Mouse (Mus musculus) kidney, embryonic 16.5 days (tissue): ENCODE results near the gene Rnf10. TPM values are rescaled to one million over a fixed set of nuclear protein-coding genes. Genes with fewer than 3 reads are reported as not detected.
A peak's percentile ranks its signal among the peaks of the same experiment; 100 is the strongest.

Source experiments
- ATAC-seq: fragments of 200-750 bp; cut with Nextera tagmentation; 2 replicates; pipeline ENCODE4 v1.8.0; 2017; ENCODE audit warnings: moderate TSS enrichment; ENCODE audit not compliant: low FRiP score, low TSS enrichment
- H3K27ac ChIP-seq: fragments of 300-500 bp; sonication (generic); 2 replicates; pipeline ENCODE4 v1.5.1; 2014; ENCODE audit warnings: low read length
- H3K27me3 ChIP-seq: fragments of 300-500 bp; sonication (generic); 2 replicates; pipeline ENCODE4 v1.6.1; 2014; ENCODE audit warnings: low read length, control low read depth, mixed read lengths; ENCODE audit not compliant: insufficient read depth
- H3K36me3 ChIP-seq: fragments of 300-500 bp; sonication (generic); 2 replicates; pipeline ENCODE4 v1.6.1; 2014; ENCODE audit warnings: low read length, control low read depth, mixed read lengths; ENCODE audit not compliant: insufficient read depth
- H3K4me1 ChIP-seq: fragments of 300-500 bp; sonication (generic); 2 replicates; pipeline ENCODE4 v1.6.1; 2014; ENCODE audit warnings: low read length, control low read depth, mixed read lengths; ENCODE audit not compliant: insufficient read depth
- H3K4me2 ChIP-seq: fragments of 300-500 bp; sonication (generic); replicated peaks from 2 replicates; pipeline ENCODE4 v1.6.1; 2014; ENCODE audit warnings: low read depth, low read length
- H3K4me3 ChIP-seq: fragments of 300-500 bp; sonication (generic); 2 replicates; pipeline ENCODE4 v1.5.1; 2014; ENCODE audit warnings: mild to moderate bottlenecking, low read length
- H3K9ac ChIP-seq: fragments of 300-500 bp; sonication (generic); replicated peaks from 2 replicates; pipeline ENCODE4 v1.6.1; 2014; ENCODE audit warnings: low read length
- H3K9me3 ChIP-seq: fragments of 300-500 bp; sonication (generic); 2 replicates; pipeline ENCODE4 v1.6.1; 2016; ENCODE audit warnings: low read length, control low read depth
- WGBS: fragments of 180-500 bp; shearing (Covaris S2); extraction: QIAGEN DNeasy Blood & Tissue Kit; methylation state at CpG from one replicate; pipeline ENCODE4 v1.1.7; 2014; 5-methylcytosine and 5-hydroxymethylcytosine counted together
- polyA plus RNA-seq: library from polyadenylated mRNA; unstranded; fragments of >200 nt; fragmentation: Nextera tagmentation; extraction: Ambion mirVana; gene quantifications from 2 replicates; pipeline ENCODE4 v1.2.1, GENCODE M21; 2015

Gene Rnf10
- polyA plus RNA-seq, 1 experiment from 2014 or later: 122 TPM

- Histone ChIP-seq H3K27me3 (peaks cover 5% of the 10 kb centered on the region; the same call in 1 of the 2 replicates), H3K4me1 (peaks cover 19% of the 10 kb centered on the region), H3K27ac (no peak overlapping the region), H3K4me2 (no peak overlapping the region), H3K9me3 (no peaks in the 10 kb centered on the region), H3K36me3 (no peaks in the 10 kb centered on the region), H3K9ac (no peak overlapping the region), H3K4me3 (no peak overlapping the region)
- WGBS: 12% methylated on average over 15 of the region's 16 CpGs
- ATAC-seq: no peak
These were observed 64.8 kb downstream of the Rnf10 start for GRCm38 (mm10) chr5:115207892-115208291.

- Histone ChIP-seq H3K9ac (no peak overlapping the region), H3K9me3 (no peaks in the 10 kb centered on the region), H3K4me2 (no peak overlapping the region), H3K4me1 (peaks cover 19% of the 10 kb centered on the region), H3K27ac (no peak overlapping the region), H3K27me3 (peaks cover 5% of the 10 kb centered on the region; the same call in 1 of the 2 replicates), H3K36me3 (no peaks in the 10 kb centered on the region), H3K4me3 (no peak overlapping the region)
- 64% methylated on average over 5 of the region's 5 CpGs for WGBS
- ATAC-seq: no peak
These were observed 65.5 kb downstream of the Rnf10 start for GRCm38 (mm10) chr5:115207244-115207643.

GRCm38 (mm10) chr5:115204562-115205311 lies 68.0 kb downstream of the Rnf10 start:
- Histone ChIP-seq H3K27me3 (peaks cover 5% of the 10 kb centered on the region; the same call in 1 of the 2 replicates), H3K4me1 (peaks cover 19% of the 10 kb centered on the region), H3K4me3 (peak overlapping the region; percentile 43), H3K9ac (peak overlapping the region; percentile 65), H3K4me2 (peak overlapping the region; percentile 67), H3K9me3 (no peaks in the 10 kb centered on the region), H3K36me3 (no peaks in the 10 kb centered on the region), H3K27ac (0 out of 2 replicates have a peak overlapping the region, but pooled peaks have one; percentile 14)
- 2% methylated on average over 31 of the region's 31 CpGs for WGBS
- ATAC-seq: peak; percentile 65; the same call in 1 of the 2 replicates

GRCm38 (mm10) chr5:115203735-115204561 lies 68.8 kb downstream of the Rnf10 start:
- H3K36me3 ChIP-seq: no peaks in the 10 kb centered on the region
- H3K4me3 ChIP-seq: peak overlapping the region; percentile 43
- no peaks in the 10 kb centered on the region; the same call in 1 of the 2 replicates for H3K9me3 ChIP-seq
- WGBS: 8% methylated on average over 23 of the region's 23 CpGs
- peaks cover 19% of the 10 kb centered on the region for H3K4me1 ChIP-seq
- H3K9ac ChIP-seq: peak overlapping the region; percentile 65
- peak; percentile 67; the same call in 1 of the 2 replicates for ATAC-seq
- 0 out of 2 replicates have a peak overlapping the region, but pooled peaks have one; percentile 14 for H3K27ac ChIP-seq
- H3K4me2 ChIP-seq: peak overlapping the region; percentile 67
- peaks cover 5% of the 10 kb centered on the region; the same call in 1 of the 2 replicates for H3K27me3 ChIP-seq

GRCm38 (mm10) chr5:115194626-115195221 lies 78.0 kb downstream of the Rnf10 start:
- peak; percentile 27; the same call in 1 of the 2 replicates for ATAC-seq
- 4% methylated on average over 12 of the region's 12 CpGs for WGBS

GRCm38 (mm10) chr5:115193669-115194625 lies 78.8 kb downstream of the Rnf10 start, which contains the start of gene Cabp1:
TSS of gene Cabp1 (minus strand) at chr5:115194381.
- H3K9me3 ChIP-seq: no peaks in the 10 kb centered on the region
- no peak within 1 kb of the TSS for H3K27ac ChIP-seq
- no peaks in the 10 kb centered on the region for H3K36me3 ChIP-seq
- peak; percentile 53 for ATAC-seq
- peak within 1 kb of the TSS; percentile 100 for H3K4me2 ChIP-seq
- peaks cover 58% of the 10 kb centered on the region for H3K27me3 ChIP-seq
- H3K4me3 ChIP-seq: peak within 1 kb of the TSS; percentile 61
- H3K4me1 ChIP-seq: peaks cover 20% of the 10 kb centered on the region
- peak within 1 kb of the TSS; percentile 56 for H3K9ac ChIP-seq
- under 1% methylated on average over 82 of the region's 116 CpGs for WGBS

More at GRCm38 (mm10) chr5:115194626-115195221, 78.0 kb downstream of the Rnf10 start:
- no peak overlapping the region for H3K27ac ChIP-seq
- no peaks in the 10 kb centered on the region for H3K36me3 ChIP-seq
- H3K4me2 ChIP-seq: peak overlapping the region; percentile 100
- peak overlapping the region; percentile 61 for H3K4me3 ChIP-seq
- H3K9me3 ChIP-seq: no peaks in the 10 kb centered on the region; the same call in 1 of the 2 replicates
- peaks cover 52% of the 10 kb centered on the region for H3K27me3 ChIP-seq
- peaks cover 20% of the 10 kb centered on the region for H3K4me1 ChIP-seq
- H3K9ac ChIP-seq: peak overlapping the region; percentile 56; the same call in 1 of the 2 replicates

- WGBS: 0% methylated on average over 34 of the region's 34 CpGs
- H3K36me3 ChIP-seq: no peaks in the 10 kb centered on the region
- no peak overlapping the region for H3K27ac ChIP-seq
- peak overlapping the region; percentile 61 for H3K4me3 ChIP-seq
- H3K9me3 ChIP-seq: no peaks in the 10 kb centered on the region; the same call in 1 of the 2 replicates
- peak overlapping the region; percentile 56 for H3K9ac ChIP-seq
- H3K4me1 ChIP-seq: peaks cover 20% of the 10 kb centered on the region
- H3K27me3 ChIP-seq: peaks cover 58% of the 10 kb centered on the region
- peak; percentile 52 for ATAC-seq
- H3K4me2 ChIP-seq: peak overlapping the region; percentile 100
These were observed 79.5 kb downstream of the Rnf10 start for GRCm38 (mm10) chr5:115193226-115193625.

GRCm38 (mm10) chr5:115192828-115193195 lies 79.9 kb downstream of the Rnf10 start:
- no peak overlapping the region for H3K27ac ChIP-seq
- peak overlapping the region; percentile 61 for H3K4me3 ChIP-seq
- ATAC-seq: no peak
- H3K27me3 ChIP-seq: peaks cover 58% of the 10 kb centered on the region
- H3K36me3 ChIP-seq: no peaks in the 10 kb centered on the region
- 11% methylated on average over 7 of the region's 7 CpGs for WGBS
- H3K4me2 ChIP-seq: peak overlapping the region; percentile 100
- H3K9me3 ChIP-seq: no peaks in the 10 kb centered on the region; the same call in 1 of the 2 replicates
- H3K9ac ChIP-seq: 0 out of 2 replicates have a peak overlapping the region, but pooled peaks have one; percentile 56
- H3K4me1 ChIP-seq: peaks cover 20% of the 10 kb centered on the region
